Mouse (Mus musculus): ENCODE data around the gene Gm382. TPM values are rescaled to one million over a fixed set of nuclear protein-coding genes. Genes with fewer than 3 reads are reported as not detected.

Gene Gm382
- not detected in 2 replicates for polyA plus RNA-seq (2016; fragmentation: Nextera tagmentation; extraction: Ambion mirVana)

- Histone ChIP-seq H3K27me3 (replicated peaks) (no peaks in the 10 kb centered on the region), H3K4me1 (no peaks in the 10 kb centered on the region), H3K27ac (no peak within 1 kb of the TSS), H3K36me3 (no peaks in the 10 kb centered on the region), H3K9ac (no peak within 1 kb of the TSS), H3K4me3 (no peak within 1 kb of the TSS), H3K9me3 (replicated peaks) (no peaks in the 10 kb centered on the region), H3K4me2 (no peak within 1 kb of the TSS)
- 61% methylated on average over 1 of the region's 1 CpGs for WGBS (ENCODE audit: insufficient replicate concordance)
- ATAC-seq, result no peak
These were observed at the start of gene Gm382 for GRCm38 (mm10) chrX:127039672-127040071. Gene Gm382, plus strand, starts transcription at chrX:127039972.

- no peak overlapping the region for H3K4me3 ChIP-seq
- no peak for ATAC-seq
- no peaks in the 10 kb centered on the region for H3K27me3 ChIP-seq (replicated peaks)
- no peaks in the 10 kb centered on the region for H3K4me1 ChIP-seq
- no peaks in the 10 kb centered on the region for H3K36me3 ChIP-seq
- H3K27ac ChIP-seq, result no peak overlapping the region
- H3K9me3 ChIP-seq (replicated peaks), result no peaks in the 10 kb centered on the region
- no peak overlapping the region for H3K9ac ChIP-seq
- 82% methylated on average over 2 of the region's 2 CpGs for WGBS (ENCODE audit: insufficient replicate concordance)
- no peak overlapping the region for H3K4me2 ChIP-seq
These were observed 30.4 kb downstream of the Gm382 start for GRCm38 (mm10) chrX:127070179-127070578.

- H3K4me2 ChIP-seq, result no peak overlapping the region
- no peak overlapping the region for H3K4me3 ChIP-seq
- no peaks in the 10 kb centered on the region for H3K36me3 ChIP-seq
- H3K4me1 ChIP-seq, result no peaks in the 10 kb centered on the region
- no peaks in the 10 kb centered on the region for H3K27me3 ChIP-seq (replicated peaks)
- H3K9ac ChIP-seq, result no peak overlapping the region
- 42% methylated on average over 2 of the region's 2 CpGs for WGBS (ENCODE audit: insufficient replicate concordance)
- ATAC-seq, result no peak
- no peaks in the 10 kb centered on the region for H3K9me3 ChIP-seq (replicated peaks)
- no peak overlapping the region for H3K27ac ChIP-seq
These were observed 51.5 kb downstream of the Gm382 start for GRCm38 (mm10) chrX:127091282-127091681.

- H3K36me3 ChIP-seq, result no peaks in the 10 kb centered on the region
These were observed 53.3 kb downstream of the Gm382 start for GRCm38 (mm10) chrX:127093036-127093435.

GRCm38 (mm10) chrX:127093961-127094360 lies 54.2 kb downstream of the Gm382 start:
- Histone ChIP-seq H3K4me1 (no peaks in the 10 kb centered on the region), H3K27me3 (replicated peaks) (no peaks in the 10 kb centered on the region), H3K9ac (no peak overlapping the region), H3K36me3 (no peaks in the 10 kb centered on the region), H3K27ac (no peak overlapping the region), H3K4me2 (no peak overlapping the region), H3K9me3 (replicated peaks) (no peaks in the 10 kb centered on the region), H3K4me3 (no peak overlapping the region)
- ATAC-seq, result no peak
- WGBS (ENCODE audit: insufficient replicate concordance), result 59% methylated on average over 3 of the region's 3 CpGs

More at GRCm38 (mm10) chrX:127093036-127093435, 53.3 kb downstream of the Gm382 start:
- ATAC-seq, result no peak
- Histone ChIP-seq H3K4me3 (no peak overlapping the region), H3K27ac (no peak overlapping the region), H3K4me1 (no peaks in the 10 kb centered on the region), H3K9ac (no peak overlapping the region), H3K9me3 (replicated peaks) (no peaks in the 10 kb centered on the region), H3K27me3 (replicated peaks) (no peaks in the 10 kb centered on the region), H3K4me2 (no peak overlapping the region)

- no peak for ATAC-seq
- Histone ChIP-seq H3K27ac (no peak overlapping the region), H3K36me3 (no peaks in the 10 kb centered on the region), H3K9me3 (replicated peaks) (no peaks in the 10 kb centered on the region), H3K4me3 (no peak overlapping the region), H3K27me3 (replicated peaks) (no peaks in the 10 kb centered on the region), H3K4me2 (no peak overlapping the region), H3K9ac (no peak overlapping the region), H3K4me1 (no peaks in the 10 kb centered on the region)
- WGBS (ENCODE audit: insufficient replicate concordance), result 61% methylated on average over 2 of the region's 2 CpGs
These were observed 64.6 kb downstream of the Gm382 start for GRCm38 (mm10) chrX:127104341-127104740.

Other genes with a start within 250 kb of the Gm382 start
- gene 4932411N23Rik, start 224.1 kb upstream of the Gm382 start, polyA plus RNA-seq (2016; fragmentation: Nextera tagmentation; extraction: Ambion mirVana), result not detected in 2 replicates

All from liver, embryonic 12.5 days (tissue).